Mouse (Mus musculus) limb, embryonic 10.5 days (tissue): ENCODE measurements around the gene Creld1. TPM values are rescaled to one million over a fixed set of nuclear protein-coding genes. Genes with fewer than 3 reads are reported as not detected.

ENCODE experiments used
- DNase-seq: peaks from one replicate; pipeline ENCODE4 v3.0.0-alpha.2; 2017; ENCODE audit warnings: low spot score
- H3K27ac ChIP-seq: fragments of 300-500 bp; sonication (generic); 2 replicates; pipeline ENCODE4 v1.5.1; 2016; ENCODE audit warnings: mild to moderate bottlenecking
- H3K27me3 ChIP-seq: fragments of 300-500 bp; sonication (generic); 2 replicates; pipeline ENCODE4 v1.6.1; 2016; ENCODE audit warnings: low read depth, mild to moderate bottlenecking; ENCODE audit not compliant: poor library complexity, severe bottlenecking
- H3K36me3 ChIP-seq: fragments of 300-500 bp; sonication (generic); 2 replicates; pipeline ENCODE4 v1.6.1; 2016; ENCODE audit warnings: mild to moderate bottlenecking, moderate library complexity
- H3K4me1 ChIP-seq: fragments of 300-500 bp; sonication (generic); 2 replicates; pipeline ENCODE4 v1.6.1; 2016
- H3K4me3 ChIP-seq: fragments of 300-500 bp; sonication (generic); 2 replicates; pipeline ENCODE4 v1.5.1; 2016; ENCODE audit warnings: mild to moderate bottlenecking, moderate library complexity
- H3K9me3 ChIP-seq: fragments of 300-500 bp; sonication (generic); replicated peaks from 2 replicates; pipeline ENCODE4 v1.6.1; 2016; ENCODE audit warnings: mild to moderate bottlenecking
- WGBS: fragments of 180-500 bp; shearing (Covaris S2); methylation state at CpG from one replicate; pipeline ENCODE4 v1.1.7; 2016; 5-methylcytosine and 5-hydroxymethylcytosine counted together
- polyA plus RNA-seq: library from polyadenylated mRNA; unstranded; fragments of >200 nt; fragmentation: Nextera tagmentation; extraction: Ambion mirVana; gene quantifications from 2 replicates; pipeline ENCODE4 v1.2.1, GENCODE M21; 2016

Creld1 gene
- polyA plus RNA-seq, result 16.2 and 17.4 TPM in 2 replicates

DNA sequence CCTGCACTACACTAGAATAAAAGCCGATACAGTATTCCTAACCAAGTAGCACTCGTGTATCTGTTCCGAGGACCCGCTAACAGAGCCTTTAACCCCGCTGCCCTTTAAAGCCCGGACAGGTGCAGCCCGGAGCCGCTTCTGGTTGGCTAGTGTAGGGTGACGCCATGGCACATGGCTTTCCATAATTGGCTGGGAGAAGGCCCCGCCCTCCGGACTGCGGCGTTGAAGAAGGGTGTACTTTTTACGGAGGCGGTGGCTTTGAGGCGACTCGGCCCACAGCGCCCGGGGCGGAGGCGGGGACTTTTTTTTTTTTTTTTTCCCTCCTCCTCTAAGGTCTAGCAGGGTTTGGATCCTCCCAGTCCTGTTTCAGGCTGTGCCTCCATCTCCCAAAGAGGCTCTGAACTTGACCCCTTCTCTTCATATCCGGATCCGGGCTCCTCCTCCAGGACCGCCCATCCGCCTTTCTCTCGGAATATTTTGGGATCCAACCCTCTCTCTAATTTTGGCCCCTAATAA lies at the start of gene Creld1:
Gene Creld1, plus strand, starts transcription at position 198 of the 516 bp plus-strand sequence.
- under 1% methylated on average over 26 of the region's 26 CpGs for WGBS
- no peaks in the 10 kb centered on the region for H3K36me3 ChIP-seq

DNA sequence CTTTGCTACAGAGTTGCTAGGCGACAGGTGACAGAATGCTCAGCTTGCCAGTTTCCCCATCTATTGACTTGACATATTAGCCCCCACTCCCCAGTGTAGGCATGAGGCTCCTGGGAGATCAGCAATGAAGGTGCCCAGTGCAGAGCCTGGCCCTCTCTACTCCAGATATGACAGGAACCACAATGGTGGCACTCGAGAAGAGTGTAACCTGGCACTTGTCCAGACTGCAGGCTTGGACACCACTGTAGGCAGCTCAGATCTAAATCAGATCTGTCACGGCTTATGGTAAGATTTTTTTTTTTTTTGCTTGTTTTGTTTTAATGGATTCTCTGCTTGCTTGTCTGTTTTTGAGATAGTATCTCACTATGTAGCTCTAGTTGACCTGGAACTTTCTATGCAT lies 49.4 kb upstream of the Creld1 start:
- H3K4me3 ChIP-seq, result no peak overlapping the region
- H3K9me3 ChIP-seq, result no peaks in the 10 kb centered on the region
- H3K4me1 ChIP-seq, result 0 out of 2 replicates have a peak, but pooled peaks cover 5% of the 10 kb centered on the region
- no peak overlapping the region for H3K27ac ChIP-seq
- no peaks in the 10 kb centered on the region for H3K27me3 ChIP-seq
- no peaks in the 10 kb centered on the region for H3K36me3 ChIP-seq
- WGBS, result 86% methylated on average over 3 of the region's 3 CpGs
- no peak for DNase-seq

More for the DNA sequence above, at the start of gene Creld1:
- Histone ChIP-seq H3K4me1 (peaks cover 38% of the 10 kb centered on the region), H3K4me3 (peak within 1 kb of the TSS; percentile 59), H3K27me3 (peaks cover 48% of the 10 kb centered on the region), H3K27ac (peak within 1 kb of the TSS; percentile 81), H3K9me3 (no peaks in the 10 kb centered on the region)
- peak; percentile 88 for DNase-seq

DNA sequence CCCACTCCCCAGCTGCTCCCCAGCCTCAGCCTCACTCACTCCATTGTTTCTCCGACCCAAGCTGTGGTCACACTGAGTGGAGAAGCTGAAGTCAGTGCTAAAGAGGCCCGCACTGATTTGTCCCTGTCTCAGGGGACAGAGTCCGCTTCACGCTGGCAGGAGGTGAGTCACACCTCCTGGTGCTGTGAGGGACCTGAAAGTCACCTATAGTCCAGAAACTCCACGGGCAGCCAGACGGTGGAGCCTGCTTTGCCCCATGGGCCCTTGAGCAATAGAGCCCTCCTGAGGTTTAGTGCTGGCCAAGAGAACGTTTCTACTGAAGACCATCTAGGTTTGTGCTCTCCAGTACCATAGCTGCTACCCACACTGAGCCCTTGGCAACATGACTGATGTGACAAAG lies 48.4 kb upstream of the Creld1 start:
- H3K9me3 ChIP-seq, result no peaks in the 10 kb centered on the region
- no peaks in the 10 kb centered on the region for H3K27me3 ChIP-seq
- no peaks in the 10 kb centered on the region for H3K36me3 ChIP-seq
- H3K4me3 ChIP-seq, result no peak overlapping the region
- 72% methylated on average over 7 of the region's 7 CpGs for WGBS
- no peak overlapping the region for H3K27ac ChIP-seq
- no peak for DNase-seq
- H3K4me1 ChIP-seq, result 0 out of 2 replicates have a peak, but pooled peaks cover 5% of the 10 kb centered on the region

DNA sequence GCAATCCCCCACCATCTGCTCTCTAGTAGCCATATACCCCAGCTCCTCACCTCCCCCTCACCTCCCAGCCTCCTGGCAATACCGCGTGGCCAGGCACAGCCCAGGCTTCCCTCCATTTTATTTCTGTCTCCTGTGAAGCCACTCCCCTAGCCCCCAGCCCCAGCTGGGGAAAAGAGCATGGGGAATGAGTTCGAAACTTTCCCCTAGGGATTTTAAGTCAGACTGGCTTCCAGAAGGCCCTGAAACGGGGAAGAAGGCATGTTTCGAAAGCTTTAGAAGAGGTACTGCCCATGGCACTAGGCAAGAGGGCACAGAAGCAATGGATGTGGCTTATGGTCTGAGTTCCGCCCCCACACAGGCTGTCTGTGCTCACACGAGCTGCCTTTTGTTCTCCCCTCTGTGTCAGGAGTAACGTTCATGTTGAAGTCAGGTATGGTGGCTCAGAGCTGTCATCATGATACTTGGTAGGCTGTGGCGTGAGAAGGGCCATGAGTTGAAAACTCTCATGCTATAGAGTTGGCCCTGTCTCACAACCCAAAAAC lies 47.4 kb upstream of the Creld1 start, which contains the start of gene Cidec:
Gene Cidec, minus strand, starts transcription at position 97 of the 542 bp plus-strand sequence.
- Histone ChIP-seq H3K4me3 (no peak within 1 kb of the TSS), H3K27ac (no peak within 1 kb of the TSS)
- 81% methylated on average over 9 of the region's 9 CpGs for WGBS

GRCm38 (mm10) chr6:113437135-113437534 lies 46.0 kb upstream of the Creld1 start:
- DNase-seq, result no peak
- WGBS, result 80% methylated on average over 12 of the region's 12 CpGs
- H3K4me1 ChIP-seq, result 0 out of 2 replicates have a peak, but pooled peaks cover 3% of the 10 kb centered on the region
- H3K36me3 ChIP-seq, result no peaks in the 10 kb centered on the region
- no peak overlapping the region for H3K27ac ChIP-seq
- no peaks in the 10 kb centered on the region for H3K27me3 ChIP-seq
- no peaks in the 10 kb centered on the region for H3K9me3 ChIP-seq
- H3K4me3 ChIP-seq, result no peak overlapping the region

More for the DNA sequence above, 47.4 kb upstream of the Creld1 start, which contains the start of gene Cidec:
- H3K9me3 ChIP-seq, result no peaks in the 10 kb centered on the region
- no peaks in the 10 kb centered on the region for H3K27me3 ChIP-seq
- H3K36me3 ChIP-seq, result no peaks in the 10 kb centered on the region
- DNase-seq, result no peak
- 0 out of 2 replicates have a peak, but pooled peaks cover 5% of the 10 kb centered on the region for H3K4me1 ChIP-seq

DNA sequence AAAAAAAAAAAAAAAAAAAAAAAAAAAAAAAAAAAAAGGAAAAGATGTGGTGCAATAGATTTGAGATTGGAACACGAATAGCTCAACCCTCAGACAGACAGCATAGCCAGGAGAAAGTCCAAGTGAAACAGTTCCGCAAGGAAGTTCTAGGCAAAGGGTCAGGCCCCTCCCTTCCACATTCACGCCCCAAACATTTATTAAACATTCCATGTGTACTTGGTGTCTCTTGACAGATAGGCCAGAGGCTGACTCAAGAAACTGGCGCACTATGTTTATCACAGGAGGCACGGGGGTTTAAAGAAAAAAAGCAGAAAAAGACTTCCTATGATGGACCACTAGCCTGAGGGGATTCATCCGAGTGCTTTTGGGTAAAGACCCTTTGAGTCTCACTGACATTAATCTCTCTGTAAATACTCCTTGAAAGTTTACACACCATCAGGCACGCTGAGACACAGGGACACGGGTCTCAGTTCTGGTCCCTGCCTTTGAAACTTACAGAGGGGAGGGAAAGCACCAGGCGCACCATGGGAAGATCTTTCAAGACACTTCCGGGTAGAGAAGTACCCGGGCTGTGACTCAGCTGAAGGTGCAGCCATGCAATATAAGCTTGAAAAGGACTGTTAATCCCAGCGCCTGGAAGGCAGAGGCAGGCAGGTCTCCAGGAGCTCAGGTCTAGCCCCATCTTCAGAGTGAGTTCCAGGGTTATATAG lies 44.2 kb upstream of the Creld1 start:
- Histone ChIP-seq H3K4me1 (peaks cover 9% of the 10 kb centered on the region), H3K36me3 (no peaks in the 10 kb centered on the region), H3K27ac (no peak overlapping the region), H3K27me3 (no peaks in the 10 kb centered on the region), H3K9me3 (no peaks in the 10 kb centered on the region), H3K4me3 (no peak overlapping the region)
- 67% methylated on average over 12 of the region's 12 CpGs for WGBS
- no peak for DNase-seq

DNA sequence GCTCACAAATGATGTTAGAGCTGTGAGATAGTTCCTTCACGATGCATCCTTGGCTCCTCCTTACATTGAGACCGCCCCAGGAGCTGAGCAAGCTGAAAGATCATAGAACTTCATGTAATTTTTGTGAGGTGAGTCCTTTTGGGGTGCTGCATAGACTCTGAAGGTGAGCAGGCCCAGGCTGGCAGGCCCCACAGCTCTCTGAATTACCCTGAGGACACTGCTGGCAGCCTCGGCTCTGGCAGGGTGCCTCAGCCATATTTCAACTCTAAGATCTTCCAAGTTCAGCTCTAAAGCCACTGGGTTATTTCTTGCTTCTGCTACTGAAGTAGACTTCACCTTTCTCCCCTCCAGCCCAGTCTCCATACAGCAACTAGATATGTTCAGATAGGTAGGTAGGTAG lies 42.4 kb upstream of the Creld1 start:
- Histone ChIP-seq H3K9me3 (no peaks in the 10 kb centered on the region), H3K27me3 (no peaks in the 10 kb centered on the region), H3K27ac (no peak overlapping the region), H3K4me3 (no peak overlapping the region), H3K36me3 (peaks cover 5% of the 10 kb centered on the region), H3K4me1 (peaks cover 9% of the 10 kb centered on the region)
- no peak for DNase-seq
- WGBS, result 87% methylated on average over 3 of the region's 3 CpGs

GRCm38 (mm10) chr6:113441147-113441680 lies 41.9 kb upstream of the Creld1 start:
- WGBS, result 59% methylated on average over 7 of the region's 7 CpGs
- H3K9me3 ChIP-seq, result no peaks in the 10 kb centered on the region
- DNase-seq, result peak; percentile 83
- no peaks in the 10 kb centered on the region for H3K27me3 ChIP-seq
- H3K4me3 ChIP-seq, result no peak overlapping the region
- H3K36me3 ChIP-seq, result peaks cover 8% of the 10 kb centered on the region
- H3K4me1 ChIP-seq, result peaks cover 9% of the 10 kb centered on the region
- H3K27ac ChIP-seq, result no peak overlapping the region

DNA sequence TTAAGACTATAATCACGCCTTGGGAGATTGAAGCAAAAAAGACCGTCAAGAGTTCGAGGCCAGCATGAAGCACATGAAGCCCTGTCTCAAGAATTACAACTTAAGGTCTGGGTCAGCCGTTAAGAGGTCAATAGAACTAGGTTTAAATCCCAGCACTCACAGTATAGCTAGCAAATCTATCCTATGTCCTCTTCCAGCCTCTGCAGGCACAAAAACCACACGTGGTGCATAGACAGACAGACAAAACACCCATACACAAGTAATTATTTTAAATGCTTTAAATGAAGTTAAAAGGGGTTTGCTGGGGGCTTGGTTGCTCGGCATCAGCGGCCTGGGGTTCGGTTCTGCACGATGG lies 41.0 kb upstream of the Creld1 start:
- Histone ChIP-seq H3K36me3 (peaks cover 17% of the 10 kb centered on the region), H3K27me3 (no peaks in the 10 kb centered on the region), H3K27ac (peak overlapping the region; percentile 92), H3K4me3 (peak overlapping the region; percentile 96), H3K9me3 (no peaks in the 10 kb centered on the region), H3K4me1 (peaks cover 9% of the 10 kb centered on the region)
- 44% methylated on average over 9 of the region's 9 CpGs for WGBS
- no peak for DNase-seq

DNA sequence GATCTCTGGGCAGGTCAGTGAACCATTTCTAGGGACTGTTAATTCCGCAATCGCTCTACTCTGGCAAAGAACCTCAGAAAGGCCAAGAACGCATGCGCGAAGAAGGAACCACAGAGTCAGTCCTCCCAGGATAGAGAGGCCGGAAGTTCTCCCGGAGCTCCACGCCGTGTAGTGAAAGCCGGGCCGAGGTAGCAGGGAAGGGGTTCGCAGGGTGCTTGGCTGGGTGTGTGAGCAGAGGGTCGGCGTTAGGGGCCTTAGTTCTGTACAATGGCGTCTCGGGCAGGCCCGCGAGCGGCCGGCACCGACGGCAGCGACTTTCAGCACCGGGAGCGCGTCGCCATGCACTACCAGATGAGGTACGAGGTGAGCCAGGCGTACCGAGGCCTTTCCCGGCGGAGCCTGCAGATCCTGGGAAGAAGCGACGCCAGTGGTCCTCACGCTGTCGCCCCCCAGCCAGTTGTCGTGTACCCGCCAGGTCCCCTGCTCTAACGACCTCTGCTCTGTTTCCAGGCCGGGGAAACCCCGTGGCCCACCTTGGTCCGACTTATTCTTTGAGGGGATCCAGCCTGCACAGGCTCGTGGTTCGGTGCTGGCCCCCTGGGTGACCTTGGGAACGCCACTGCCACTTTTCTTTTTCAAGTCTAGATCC lies 40.5 kb upstream of the Creld1 start, which contains the start of gene Jagn1:
Gene Jagn1, plus strand, starts transcription at position 128 of the 649 bp plus-strand sequence.
- Histone ChIP-seq H3K36me3 (peaks cover 22% of the 10 kb centered on the region), H3K9me3 (no peaks in the 10 kb centered on the region), H3K27me3 (no peaks in the 10 kb centered on the region), H3K4me3 (peak within 1 kb of the TSS; percentile 96), H3K4me1 (peaks cover 9% of the 10 kb centered on the region), H3K27ac (peak within 1 kb of the TSS; percentile 92)
- under 1% methylated on average over 45 of the region's 45 CpGs for WGBS
- DNase-seq, result peak; percentile 95

DNA sequence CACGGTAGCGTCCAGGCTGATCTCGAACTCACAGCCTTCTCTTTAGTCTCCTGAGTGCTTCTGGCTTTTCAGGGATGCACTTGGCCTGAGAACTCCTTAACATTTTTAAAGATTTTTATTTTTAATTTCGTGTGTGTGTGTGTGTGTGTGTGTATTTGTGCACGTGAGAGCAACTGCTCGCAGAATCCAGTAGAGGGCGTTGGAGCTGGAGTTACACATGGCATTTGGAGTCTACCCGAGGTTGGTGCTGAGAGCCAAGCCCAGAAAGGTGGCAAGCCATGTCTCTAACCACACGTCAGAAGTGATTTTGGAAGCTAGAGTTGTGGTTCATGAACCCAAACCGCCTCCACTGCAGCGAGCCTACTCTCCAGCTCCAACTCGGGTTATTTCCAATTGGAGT lies 40.0 kb upstream of the Creld1 start:
- no peak for DNase-seq
- H3K4me1 ChIP-seq, result peaks cover 9% of the 10 kb centered on the region
- H3K36me3 ChIP-seq, result peaks cover 27% of the 10 kb centered on the region
- H3K4me3 ChIP-seq, result peak overlapping the region; percentile 96
- no peaks in the 10 kb centered on the region for H3K27me3 ChIP-seq
- peak overlapping the region; percentile 92 for H3K27ac ChIP-seq
- WGBS, result 48% methylated on average over 12 of the region's 12 CpGs
- no peaks in the 10 kb centered on the region for H3K9me3 ChIP-seq

DNA sequence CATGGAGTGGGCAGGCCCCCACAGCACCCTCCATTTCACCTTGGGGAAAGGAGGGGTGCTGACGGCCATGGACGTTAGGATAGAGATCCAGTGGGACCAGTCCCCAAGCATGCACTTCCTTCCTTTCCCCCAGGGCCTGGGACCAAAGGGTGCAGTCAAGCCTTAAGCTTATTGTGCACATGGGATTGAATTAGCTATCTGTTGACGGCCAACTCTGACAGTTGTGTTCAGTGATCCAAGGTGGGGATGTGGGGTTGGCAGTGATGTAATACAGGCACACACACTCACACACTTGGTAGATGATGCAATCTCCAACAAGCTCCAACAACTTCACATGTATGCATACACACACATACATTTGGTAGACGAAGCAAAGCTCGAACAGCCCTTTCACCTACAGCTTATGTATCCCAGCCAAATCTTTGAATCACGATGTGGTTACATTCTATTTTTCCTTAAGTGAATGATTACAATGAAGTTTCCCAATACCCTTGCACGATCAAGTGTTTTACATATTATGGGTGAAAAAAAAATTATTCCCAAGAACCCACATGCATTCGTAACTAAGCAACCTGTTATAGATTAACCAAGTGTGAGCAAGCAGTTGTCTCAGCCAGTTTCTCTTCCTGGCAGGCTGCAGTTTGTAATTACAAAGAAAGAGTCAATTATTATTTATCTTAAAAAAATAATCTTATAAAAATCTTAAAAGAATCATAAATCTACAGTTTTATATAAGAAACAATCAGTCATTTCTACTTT lies 38.7 kb upstream of the Creld1 start:
- no peaks in the 10 kb centered on the region for H3K9me3 ChIP-seq
- H3K27me3 ChIP-seq, result no peaks in the 10 kb centered on the region
- no peak for DNase-seq
- peaks cover 9% of the 10 kb centered on the region for H3K4me1 ChIP-seq
- no peak overlapping the region for H3K27ac ChIP-seq
- no peak overlapping the region for H3K4me3 ChIP-seq
- 87% methylated on average over 8 of the region's 8 CpGs for WGBS
- peaks cover 39% of the 10 kb centered on the region for H3K36me3 ChIP-seq
